Mouse (Mus musculus) E14TG2a.4 (cell line): ENCODE results near the gene 4933407L21Rik.

Experiments used
- CTCF ChIP-seq: conservative IDR thresholded peaks from 2 replicates; pipeline ENCODE4 v1.5.1; 2014; ENCODE audit warnings: low read length
- NANOG ChIP-seq: IDR thresholded peaks from 2 replicates; pipeline ENCODE4 v1.6.1; 2014; ENCODE audit warnings: borderline replicate concordance, low read length, mixed read lengths
- POU5F1 ChIP-seq: IDR thresholded peaks from 2 replicates; pipeline ENCODE4 v1.6.1; 2014; ENCODE audit warnings: low read length, borderline replicate concordance

GRCm38 (mm10) chr1:85971070-85971469 lies 42.8 kb downstream of the 4933407L21Rik start:
- TF ChIP-seq CTCF (no peak), NANOG (no peak), POU5F1 (no peak)
